Mouse (Mus musculus): ENCODE data around the gene Gm11939. TPM values are rescaled to one million over a fixed set of nuclear protein-coding genes. Genes with fewer than 3 reads are reported as not detected.
"Not testable (repeated sequence)": the region's sequence is repeated elsewhere in the genome, so short reads cannot be mapped to it uniquely, and the experiment has no call there.

Gm11939 gene
- polyA plus RNA-seq (2014; fragmentation: Nextera tagmentation; extraction: Ambion mirVana) = not detected in 2 replicates

DNA sequence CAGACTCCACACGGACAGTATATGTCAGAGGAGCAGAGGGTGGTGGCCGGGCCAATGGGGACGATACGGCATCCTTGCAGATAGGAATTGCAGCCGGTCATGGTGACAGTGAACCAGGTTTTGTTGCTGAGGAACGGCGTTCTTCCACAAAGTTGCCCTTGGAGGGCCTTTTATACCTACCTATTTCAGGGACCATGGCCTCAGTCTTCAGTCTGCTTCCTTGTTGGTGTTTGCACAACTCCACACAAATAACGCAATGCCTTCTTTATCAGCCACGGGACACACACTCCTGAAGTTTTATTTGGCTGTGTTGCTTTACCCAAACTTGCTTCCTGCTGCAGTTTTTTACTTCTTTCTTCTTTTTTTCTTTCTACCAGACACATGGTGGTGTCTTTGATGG lies at the start of gene Gm11939:
Gm11939 (minus strand) TSS at position 101 of the 400 bp plus-strand sequence.
- Histone ChIP-seq H3K9me3 (ENCODE audit: control insufficient read depth, low read length) (no peaks in the 10 kb centered on the region), H3K4me1 (ENCODE audit: control insufficient read depth, insufficient read depth, low read length) (no peaks in the 10 kb centered on the region), H3K36me3 (ENCODE audit: control insufficient read depth, insufficient read depth, low read length) (no peaks in the 10 kb centered on the region), H3K4me3 (ENCODE audit: low read depth, low read length) (no peak within 1 kb of the TSS), H3K27ac (replicated peaks; ENCODE audit: low read depth, low read length) (no peak within 1 kb of the TSS), H3K9ac (ENCODE audit: low read depth, low read length) (no peak within 1 kb of the TSS), H3K27me3 (replicated peaks; ENCODE audit: control insufficient read depth, insufficient read depth, low read length) (no peaks in the 10 kb centered on the region), H3K4me2 (ENCODE audit: low read depth, low read length) (no peak within 1 kb of the TSS)
- ATAC-seq (ENCODE audit: low read depth) (no peak), DNase-seq (ENCODE audit: low spot score) (no peak)
- 95% methylated on average over 9 of the region's 9 CpGs for WGBS

DNA sequence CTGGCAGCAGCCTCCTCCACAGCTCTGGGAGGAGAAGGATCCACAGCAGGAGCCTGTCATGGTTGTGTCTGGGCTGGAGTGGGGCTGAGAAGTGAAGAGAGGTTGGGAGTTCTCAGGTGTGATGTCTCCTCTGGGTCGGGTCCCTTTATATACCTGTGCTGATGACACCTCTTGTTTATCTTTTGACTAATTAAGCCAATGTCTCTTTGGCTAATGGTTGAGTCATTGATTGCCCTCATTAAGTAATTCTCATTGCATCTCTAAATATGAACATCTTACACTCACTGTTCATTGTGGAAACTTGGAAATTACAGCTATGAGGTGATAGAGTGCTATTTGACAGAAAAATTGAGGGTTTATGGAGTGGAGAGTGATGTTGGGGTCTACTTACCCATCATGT lies 43.9 kb upstream of the Gm11939 start, which contains the start of gene Gm11938:
Gm11938 (minus strand) TSS at position 101 of the 400 bp plus-strand sequence.
- not testable (repeated sequence) for ATAC-seq (ENCODE audit: low read depth); H3K4me2 ChIP-seq (ENCODE audit: low read depth, low read length); H3K4me3 ChIP-seq (ENCODE audit: low read depth, low read length)

DNA sequence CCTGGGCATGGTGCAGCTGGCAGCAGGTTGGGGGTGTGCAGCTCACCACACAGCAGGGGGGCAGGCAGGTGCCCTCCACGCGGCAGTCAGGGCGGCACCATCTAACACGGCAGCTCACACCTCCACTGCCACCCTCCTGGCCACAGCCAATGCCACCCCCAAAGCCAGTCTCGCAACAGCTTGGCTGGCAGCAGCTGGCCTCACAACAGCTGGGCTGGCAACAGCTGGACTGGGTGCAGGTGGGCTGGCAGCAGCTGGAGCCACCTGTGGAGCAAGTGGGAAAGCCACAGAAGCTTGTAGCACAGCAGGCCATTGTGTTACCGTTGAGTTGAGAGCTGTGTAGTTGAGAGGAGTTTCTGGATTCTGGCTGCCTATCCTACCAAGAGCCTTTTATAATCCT lies 38.5 kb upstream of the Gm11939 start, which contains the start of gene Krtap9-3:
Krtap9-3 (minus strand) TSS at position 364 of the 400 bp plus-strand sequence.
- not testable (repeated sequence) for H3K4me3 ChIP-seq (ENCODE audit: low read depth, low read length); H3K36me3 ChIP-seq (ENCODE audit: control insufficient read depth, insufficient read depth, low read length); H3K4me1 ChIP-seq (ENCODE audit: control insufficient read depth, insufficient read depth, low read length); H3K9ac ChIP-seq (ENCODE audit: low read depth, low read length); ATAC-seq (ENCODE audit: low read depth); DNase-seq (ENCODE audit: low spot score); H3K27me3 ChIP-seq (replicated peaks; ENCODE audit: control insufficient read depth, insufficient read depth, low read length); H3K27ac ChIP-seq (replicated peaks; ENCODE audit: low read depth, low read length); H3K4me2 ChIP-seq (ENCODE audit: low read depth, low read length); H3K9me3 ChIP-seq (ENCODE audit: control insufficient read depth, low read length)
- WGBS = 81% methylated on average over 3 of the region's 6 CpGs

More for the DNA sequence above, 43.9 kb upstream of the Gm11939 start, which contains the start of gene Gm11938:
- not testable (repeated sequence) for H3K9me3 ChIP-seq (ENCODE audit: control insufficient read depth, low read length); H3K36me3 ChIP-seq (ENCODE audit: control insufficient read depth, insufficient read depth, low read length); H3K9ac ChIP-seq (ENCODE audit: low read depth, low read length); H3K27ac ChIP-seq (replicated peaks; ENCODE audit: low read depth, low read length); DNase-seq (ENCODE audit: low spot score); H3K4me1 ChIP-seq (ENCODE audit: control insufficient read depth, insufficient read depth, low read length); H3K27me3 ChIP-seq (replicated peaks; ENCODE audit: control insufficient read depth, insufficient read depth, low read length)
- 63% methylated on average over 1 of the region's 1 CpGs for WGBS

DNA sequence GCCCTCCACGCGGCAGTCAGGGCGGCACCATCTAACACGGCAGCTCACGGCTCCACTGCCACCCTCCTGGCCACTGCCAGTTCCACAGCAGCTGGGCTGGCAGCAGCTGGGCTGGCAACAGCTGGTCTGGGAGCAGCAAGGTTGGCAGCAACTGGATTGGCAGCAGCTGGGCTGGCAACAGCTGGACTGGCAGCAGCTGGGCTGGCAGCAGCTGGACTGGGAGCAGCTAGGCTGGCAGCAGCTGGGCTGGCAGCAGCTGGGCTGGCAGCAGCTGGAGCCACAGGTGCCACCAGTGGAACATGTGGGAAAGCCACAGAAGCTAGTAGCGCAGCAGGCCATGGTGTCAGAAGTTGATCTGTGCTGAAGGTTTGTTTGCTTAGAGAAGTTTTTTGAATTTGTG lies 31.7 kb upstream of the Gm11939 start, which contains the start of gene Krtap1-3:
Krtap1-3 (minus strand) TSS at position 359 of the 400 bp plus-strand sequence.
- Histone ChIP-seq H3K27ac (replicated peaks; ENCODE audit: low read depth, low read length) (no peak within 1 kb of the TSS), H3K27me3 (replicated peaks; ENCODE audit: control insufficient read depth, insufficient read depth, low read length) (no peaks in the 10 kb centered on the region), H3K9ac (ENCODE audit: low read depth, low read length) (no peak within 1 kb of the TSS), H3K4me2 (ENCODE audit: low read depth, low read length) (no peak within 1 kb of the TSS), H3K9me3 (ENCODE audit: control insufficient read depth, low read length) (no peaks in the 10 kb centered on the region), H3K36me3 (ENCODE audit: control insufficient read depth, insufficient read depth, low read length) (no peaks in the 10 kb centered on the region), H3K4me3 (ENCODE audit: low read depth, low read length) (no peak within 1 kb of the TSS), H3K4me1 (ENCODE audit: control insufficient read depth, insufficient read depth, low read length) (no peaks in the 10 kb centered on the region)
- WGBS = 91% methylated on average over 3 of the region's 6 CpGs
- DNase-seq (ENCODE audit: low spot score) (no peak), ATAC-seq (ENCODE audit: low read depth) (no peak)

DNA sequence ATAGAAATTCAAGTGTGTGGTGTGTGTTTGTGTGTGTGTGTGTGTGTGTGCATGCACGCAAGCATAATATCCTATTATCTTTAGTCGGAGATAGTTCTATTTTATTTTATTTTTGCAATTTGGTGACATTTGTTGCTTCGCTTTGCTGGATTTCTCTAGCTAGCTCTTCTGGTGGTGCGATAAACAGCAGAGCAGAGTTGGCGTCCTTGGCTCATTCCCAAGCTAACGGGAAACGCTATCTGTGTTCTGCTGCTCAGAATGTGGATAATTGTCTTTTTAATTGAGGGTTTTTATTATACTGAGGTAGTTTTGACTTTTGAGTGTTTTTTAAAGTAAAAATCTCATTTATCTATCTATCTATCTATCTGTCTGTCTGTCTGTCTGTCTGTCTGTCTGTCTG lies 25.8 kb upstream of the Gm11939 start:
- Histone ChIP-seq H3K4me3 (ENCODE audit: low read depth, low read length) (no peak overlapping the region), H3K4me1 (ENCODE audit: control insufficient read depth, insufficient read depth, low read length) (no peaks in the 10 kb centered on the region), H3K27me3 (replicated peaks; ENCODE audit: control insufficient read depth, insufficient read depth, low read length) (no peaks in the 10 kb centered on the region), H3K9me3 (ENCODE audit: control insufficient read depth, low read length) (no peaks in the 10 kb centered on the region), H3K36me3 (ENCODE audit: control insufficient read depth, insufficient read depth, low read length) (no peaks in the 10 kb centered on the region), H3K4me2 (ENCODE audit: low read depth, low read length) (no peak overlapping the region), H3K27ac (replicated peaks; ENCODE audit: low read depth, low read length) (no peak overlapping the region), H3K9ac (ENCODE audit: low read depth, low read length) (no peak overlapping the region)
- WGBS = 89% methylated on average over 7 of the region's 7 CpGs
- DNase-seq (ENCODE audit: low spot score) (no peak), ATAC-seq (ENCODE audit: low read depth) (no peak)

DNA sequence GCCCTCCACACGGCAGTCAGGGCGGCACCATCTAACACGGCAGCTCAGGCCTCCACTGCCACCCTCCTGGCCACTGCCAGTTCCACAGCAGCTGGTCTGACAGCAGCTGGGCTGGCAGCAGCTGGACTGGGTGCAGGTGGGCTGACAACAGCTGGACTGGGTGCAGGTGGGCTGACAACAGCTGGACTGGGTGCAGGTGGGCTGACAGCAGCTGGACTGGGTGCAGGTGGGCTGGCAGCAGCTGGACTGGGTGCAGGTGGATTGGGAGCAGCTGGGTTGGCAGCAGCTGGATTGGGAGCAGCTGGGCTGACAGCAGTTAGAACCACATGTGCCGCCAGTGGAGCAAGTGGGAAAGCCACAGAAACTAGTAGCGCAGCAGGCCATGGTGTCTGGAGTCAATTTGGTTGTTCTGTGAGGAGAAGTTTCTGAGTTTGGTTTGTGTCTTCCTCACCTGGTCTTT lies 24.0 kb upstream of the Gm11939 start, which contains the start of gene Krtap1-4:
Krtap1-4 (minus strand) TSS at position 410 of the 460 bp plus-strand sequence.
- Histone ChIP-seq H3K4me2 (ENCODE audit: low read depth, low read length) (no peak within 1 kb of the TSS), H3K27ac (replicated peaks; ENCODE audit: low read depth, low read length) (no peak within 1 kb of the TSS), H3K27me3 (replicated peaks; ENCODE audit: control insufficient read depth, insufficient read depth, low read length) (no peaks in the 10 kb centered on the region), H3K4me1 (ENCODE audit: control insufficient read depth, insufficient read depth, low read length) (no peaks in the 10 kb centered on the region), H3K9ac (ENCODE audit: low read depth, low read length) (no peak within 1 kb of the TSS), H3K9me3 (ENCODE audit: control insufficient read depth, low read length) (no peaks in the 10 kb centered on the region), H3K36me3 (ENCODE audit: control insufficient read depth, insufficient read depth, low read length) (no peaks in the 10 kb centered on the region), H3K4me3 (ENCODE audit: low read depth, low read length) (no peak within 1 kb of the TSS)
- WGBS = 57% methylated on average over 3 of the region's 5 CpGs
- DNase-seq (ENCODE audit: low spot score) = no peak
- ATAC-seq (ENCODE audit: low read depth) = no peak

DNA sequence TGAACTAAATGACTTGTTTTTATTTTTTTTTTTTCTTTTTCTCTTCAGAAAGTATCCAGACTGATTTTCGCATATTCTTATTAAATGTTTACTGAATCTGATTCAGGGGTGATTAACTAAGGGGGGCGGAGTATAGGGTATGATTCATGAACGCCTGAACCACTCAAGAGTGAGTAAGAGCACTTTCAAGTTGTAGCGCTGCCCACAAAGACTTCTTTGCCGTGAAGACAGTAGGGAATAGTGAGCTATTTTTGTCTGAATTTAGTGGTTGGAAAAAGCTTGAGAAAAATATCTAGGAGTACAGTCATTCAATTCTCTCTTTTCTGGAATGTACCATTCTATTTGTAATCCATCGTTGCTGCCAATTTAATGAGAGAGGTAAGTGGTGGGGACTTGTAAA lies 22.3 kb upstream of the Gm11939 start:
- H3K27ac ChIP-seq (replicated peaks; ENCODE audit: low read depth, low read length) = no peak overlapping the region
- H3K9ac ChIP-seq (ENCODE audit: low read depth, low read length) = no peak overlapping the region
- H3K4me2 ChIP-seq (ENCODE audit: low read depth, low read length) = no peak overlapping the region
- H3K9me3 ChIP-seq (ENCODE audit: control insufficient read depth, low read length) = no peaks in the 10 kb centered on the region
- H3K36me3 ChIP-seq (ENCODE audit: control insufficient read depth, insufficient read depth, low read length) = no peaks in the 10 kb centered on the region
- WGBS = 83% methylated on average over 6 of the region's 6 CpGs
- H3K4me1 ChIP-seq (ENCODE audit: control insufficient read depth, insufficient read depth, low read length) = no peaks in the 10 kb centered on the region
- H3K4me3 ChIP-seq (ENCODE audit: low read depth, low read length) = no peak overlapping the region
- ATAC-seq (ENCODE audit: low read depth) (no peak), DNase-seq (ENCODE audit: low spot score) (no peak)
- H3K27me3 ChIP-seq (replicated peaks; ENCODE audit: control insufficient read depth, insufficient read depth, low read length) = no peaks in the 10 kb centered on the region

DNA sequence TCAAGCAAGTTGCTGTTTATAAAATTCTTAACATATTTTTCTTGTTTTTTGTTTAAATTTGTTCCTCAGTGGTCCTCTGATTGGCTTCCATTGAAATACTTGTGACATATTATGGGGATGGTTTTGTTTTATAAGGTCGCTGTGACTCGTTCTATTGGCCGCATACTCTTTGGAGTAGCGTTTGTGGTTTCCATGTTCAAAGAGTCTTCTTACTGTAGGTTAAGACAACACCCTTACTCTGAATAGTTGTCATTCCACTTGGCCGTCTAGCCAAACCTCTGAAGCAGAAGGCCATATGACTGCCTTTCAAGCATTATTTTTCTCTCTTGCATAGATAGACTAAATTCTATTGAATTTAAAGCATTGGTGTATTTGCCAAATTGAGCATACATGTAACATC lies 21.8 kb upstream of the Gm11939 start:
- H3K36me3 ChIP-seq (ENCODE audit: control insufficient read depth, insufficient read depth, low read length) = no peaks in the 10 kb centered on the region
- H3K4me1 ChIP-seq (ENCODE audit: control insufficient read depth, insufficient read depth, low read length) = no peaks in the 10 kb centered on the region
- DNase-seq (ENCODE audit: low spot score) (no peak), ATAC-seq (ENCODE audit: low read depth) (no peak)
- H3K9me3 ChIP-seq (ENCODE audit: control insufficient read depth, low read length) = no peaks in the 10 kb centered on the region
- no peak overlapping the region for H3K4me2 ChIP-seq (ENCODE audit: low read depth, low read length)
- 87% methylated on average over 5 of the region's 5 CpGs for WGBS
- H3K4me3 ChIP-seq (ENCODE audit: low read depth, low read length) = no peak overlapping the region
- H3K27ac ChIP-seq (replicated peaks; ENCODE audit: low read depth, low read length) = no peak overlapping the region
- no peak overlapping the region for H3K9ac ChIP-seq (ENCODE audit: low read depth, low read length)
- no peaks in the 10 kb centered on the region for H3K27me3 ChIP-seq (replicated peaks; ENCODE audit: control insufficient read depth, insufficient read depth, low read length)

DNA sequence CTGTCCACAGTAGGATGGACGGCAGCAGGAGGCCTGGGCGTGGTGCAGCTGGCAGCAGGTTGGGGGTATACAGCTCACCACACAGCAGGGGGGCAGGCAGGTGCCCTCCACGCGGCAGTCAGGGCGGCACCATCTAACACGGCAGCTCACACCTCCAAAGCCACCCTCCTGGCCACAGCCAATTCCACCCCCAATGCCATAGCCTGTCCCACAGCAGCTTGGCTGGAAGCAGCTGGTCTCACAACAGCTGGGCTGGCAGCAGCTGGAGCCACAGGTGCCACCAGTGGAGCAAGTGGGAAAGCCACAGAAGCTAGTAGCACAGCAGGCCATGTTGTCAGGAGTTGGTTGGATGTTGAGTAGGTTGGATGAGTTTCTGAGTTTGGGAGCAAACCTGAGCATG lies 21.4 kb upstream of the Gm11939 start, which contains the start of gene Krtap1-5:
Krtap1-5 (minus strand) TSS at position 381 of the 400 bp plus-strand sequence.
- Histone ChIP-seq H3K4me1 (ENCODE audit: control insufficient read depth, insufficient read depth, low read length) (no peaks in the 10 kb centered on the region), H3K4me2 (ENCODE audit: low read depth, low read length) (no peak within 1 kb of the TSS), H3K36me3 (ENCODE audit: control insufficient read depth, insufficient read depth, low read length) (no peaks in the 10 kb centered on the region), H3K27me3 (replicated peaks; ENCODE audit: control insufficient read depth, insufficient read depth, low read length) (no peaks in the 10 kb centered on the region), H3K27ac (replicated peaks; ENCODE audit: low read depth, low read length) (no peak within 1 kb of the TSS), H3K9ac (ENCODE audit: low read depth, low read length) (no peak within 1 kb of the TSS), H3K9me3 (ENCODE audit: control insufficient read depth, low read length) (no peaks in the 10 kb centered on the region), H3K4me3 (ENCODE audit: low read depth, low read length) (no peak within 1 kb of the TSS)
- no peak for ATAC-seq (ENCODE audit: low read depth)
- 87% methylated on average over 6 of the region's 6 CpGs for WGBS
- no peak for DNase-seq (ENCODE audit: low spot score)
